Mouse (Mus musculus) right cerebral cortex, postnatal 25 days (tissue): Measurements from ENCODE around the gene Ppp1r2.
"Not testable (repeated sequence)": the region's sequence is repeated elsewhere in the genome, so short reads cannot be mapped to it uniquely, and the experiment has no call there.

Experiments used
- DNase-seq: peaks from one replicate; pipeline ENCODE4 v3.0.0; 2022

Gene Ppp1r2

DNA sequence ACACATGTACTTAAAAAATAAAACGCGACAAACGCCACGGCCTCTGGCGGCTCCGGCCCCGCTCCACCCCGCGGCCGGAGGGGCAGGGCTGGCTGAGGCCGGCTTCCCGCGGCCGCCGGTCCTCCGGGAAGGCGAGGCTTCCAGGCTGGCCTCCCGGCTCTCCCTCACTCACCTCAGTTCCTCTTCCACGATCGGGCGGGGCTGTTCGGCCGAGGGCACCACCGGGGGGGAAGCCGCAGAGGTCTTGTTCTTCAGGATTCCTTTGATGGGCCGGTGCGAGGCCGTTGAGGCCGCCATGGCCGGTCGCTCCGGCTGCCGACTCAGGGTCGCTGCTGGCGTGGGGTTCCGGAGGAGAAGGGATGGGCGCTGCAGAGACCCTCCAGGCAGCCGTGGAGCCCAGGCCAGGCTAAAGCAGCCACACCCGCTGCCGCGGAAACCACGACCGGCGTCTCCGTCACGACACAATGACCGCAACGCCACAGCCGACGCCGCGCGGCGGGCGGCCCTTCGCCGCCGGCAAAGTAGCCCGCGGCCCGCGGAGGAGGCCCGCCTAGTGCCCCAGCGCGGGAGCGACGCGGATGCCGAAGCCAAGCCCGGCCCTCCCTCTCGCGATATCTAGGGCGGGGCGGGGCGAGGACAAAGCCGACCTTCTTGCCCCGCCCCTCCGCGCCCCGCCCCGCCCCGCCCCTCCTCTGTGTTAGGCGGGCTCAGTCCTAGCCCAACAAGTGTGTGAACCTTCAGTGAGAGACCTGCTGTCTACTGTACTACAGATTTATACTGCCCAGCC, at the start of gene Ppp1r2:
TSS of gene Ppp1r2 (minus strand) at position 604 of the 787 bp plus-strand sequence.
- peak; percentile 89 for DNase-seq

DNA sequence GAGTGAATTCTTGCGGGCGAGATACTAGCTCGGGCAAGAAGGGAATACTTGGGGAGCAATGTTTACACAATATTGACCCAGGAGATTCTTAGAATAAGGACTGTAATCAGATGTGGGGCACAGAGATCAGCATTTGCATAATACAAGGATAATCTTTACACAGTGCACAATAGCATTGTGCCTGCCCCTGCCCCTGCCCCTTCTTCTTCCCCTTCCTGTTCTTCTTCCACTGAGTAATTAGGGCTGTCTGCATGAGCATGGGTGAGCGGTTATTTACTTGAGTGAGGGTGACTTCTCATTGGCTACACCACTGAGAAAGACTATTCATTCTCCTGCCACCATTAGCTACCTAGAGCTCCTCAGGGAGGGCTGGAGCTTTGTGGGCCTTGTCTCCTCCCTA, 46.4 kb upstream of the Ppp1r2 start:
- DNase-seq: no peak

GRCm38 (mm10) chr16:31320954-31321353, 45.9 kb upstream of the Ppp1r2 start:
- DNase-seq: no peak

- DNase-seq: not testable (repeated sequence)
Observed at GRCm38 (mm10) chr16:31319723-31320122, 44.6 kb upstream of the Ppp1r2 start.

DNA sequence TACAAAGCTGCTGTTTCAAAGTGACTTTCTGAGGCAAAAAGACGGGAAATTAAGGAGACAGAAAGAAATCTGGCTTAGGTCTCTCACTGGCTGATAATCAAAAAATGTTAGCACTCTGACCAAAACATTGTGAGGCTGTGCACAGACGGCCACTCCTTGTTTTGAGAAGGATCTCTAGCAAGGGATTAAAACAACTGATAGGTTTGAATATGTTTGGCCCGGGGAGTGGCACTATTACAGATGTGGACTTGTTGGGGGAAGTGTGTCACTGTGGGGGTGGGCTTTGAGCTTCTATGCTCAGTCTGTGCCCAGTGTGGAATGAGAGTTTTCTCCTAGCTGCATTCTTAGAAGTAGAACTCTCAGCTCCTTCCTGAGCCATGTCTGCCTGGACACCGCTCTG, 44.2 kb upstream of the Ppp1r2 start:
- no peak for DNase-seq

GRCm38 (mm10) chr16:31318418-31318817, 43.3 kb upstream of the Ppp1r2 start:
- no peak for DNase-seq

- not testable (repeated sequence) for DNase-seq
Observed at GRCm38 (mm10) chr16:31316246-31317143, 41.4 kb upstream of the Ppp1r2 start.

GRCm38 (mm10) chr16:31315294-31315693, 40.2 kb upstream of the Ppp1r2 start:
- no peak for DNase-seq

DNA sequence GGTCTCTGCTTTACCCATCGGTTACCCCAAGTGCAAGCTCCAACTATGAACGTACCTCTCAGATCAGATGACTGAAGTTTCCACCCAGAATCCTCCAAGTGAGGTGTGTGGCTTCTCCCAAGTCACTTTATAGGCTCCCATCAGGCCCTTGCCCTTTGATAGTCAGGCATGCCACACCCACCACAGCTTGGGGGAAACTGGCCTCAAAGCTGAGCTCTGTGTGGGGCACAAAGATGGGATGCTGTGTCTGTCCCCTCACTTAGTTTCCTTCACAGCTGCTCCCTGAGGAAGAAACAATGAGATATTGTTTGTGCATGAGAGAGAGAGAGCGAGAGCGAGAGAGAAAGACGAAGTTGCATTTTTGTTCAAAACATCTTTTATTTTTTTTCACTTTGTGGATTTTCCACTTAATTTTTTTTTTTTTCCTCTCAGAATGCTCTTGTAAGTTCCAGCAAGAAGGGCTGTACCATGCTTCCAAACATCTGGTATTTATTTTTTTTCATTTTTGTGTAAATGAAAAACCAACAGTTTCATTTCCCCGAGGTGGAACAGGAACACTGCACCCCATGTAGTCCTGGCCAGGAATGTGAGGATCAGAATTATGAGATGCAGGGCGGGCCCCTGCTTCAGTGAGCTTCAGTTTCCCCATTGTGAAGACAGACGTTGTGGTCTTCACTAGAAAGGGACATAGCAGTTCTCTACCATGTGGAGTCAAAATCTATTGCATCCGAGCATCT, 39.6 kb upstream of the Ppp1r2 start, which contains the start of gene Apod:
TSS of gene Apod (minus strand) at position 312 of the 737 bp plus-strand sequence.
- no peak for DNase-seq

- no peak for DNase-seq
Observed at GRCm38 (mm10) chr16:31313611-31314010, 38.5 kb upstream of the Ppp1r2 start.

DNA sequence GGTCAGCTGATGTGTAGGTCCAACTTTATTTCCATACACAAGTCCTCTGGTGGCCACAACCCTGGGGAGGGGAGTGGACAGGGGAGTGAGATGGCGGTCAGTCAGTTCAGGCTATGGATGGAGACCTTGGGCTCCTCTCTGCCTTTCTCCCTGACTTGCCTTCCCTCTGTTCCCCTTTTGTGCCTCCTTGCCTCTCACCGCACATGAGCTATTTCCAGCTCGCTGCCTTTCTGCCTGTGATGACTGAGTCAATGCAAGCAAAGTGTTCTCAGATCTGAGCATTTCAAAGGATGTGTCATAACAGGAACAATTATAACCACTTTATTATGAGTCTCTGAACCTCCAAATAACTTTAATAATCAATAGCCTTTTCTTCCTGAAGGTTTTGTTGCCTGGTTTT, 37.2 kb upstream of the Ppp1r2 start:
- peak; percentile 24 for DNase-seq

DNA sequence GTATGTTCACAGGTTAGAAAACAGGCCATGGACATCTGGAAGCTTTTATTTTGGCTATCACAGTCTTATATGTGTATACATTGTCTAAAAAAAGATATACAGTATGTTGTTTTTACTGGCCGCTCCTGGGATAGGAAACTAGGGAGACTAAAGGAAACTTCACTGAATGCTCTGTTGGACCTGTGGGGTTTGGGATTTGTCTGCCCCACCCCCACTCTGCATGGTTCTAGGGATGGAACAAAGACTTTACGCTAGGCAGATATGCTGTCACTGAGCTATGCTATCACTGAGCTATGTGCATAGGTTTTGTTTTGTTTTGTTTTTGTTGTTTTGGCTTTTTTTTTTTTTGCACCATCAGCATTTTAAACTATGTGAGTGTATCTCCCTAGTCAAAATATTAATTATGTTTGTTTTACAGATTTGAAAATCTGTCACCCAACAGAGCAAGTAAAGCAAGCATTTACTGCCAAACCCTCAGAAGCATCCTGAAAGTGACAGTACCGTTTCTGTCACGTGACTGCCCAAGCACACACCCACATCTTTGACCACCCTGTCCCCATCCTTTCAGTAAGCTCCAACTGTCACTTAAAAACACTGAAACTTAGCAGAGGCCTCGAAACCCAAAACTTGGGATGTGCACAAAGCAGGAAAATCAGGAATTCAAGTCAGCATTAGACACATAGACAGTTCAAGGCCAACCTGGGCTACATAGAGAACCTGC, 30.3 kb upstream of the Ppp1r2 start:
- no peak for DNase-seq

GRCm38 (mm10) chr16:31303276-31303675, 28.2 kb upstream of the Ppp1r2 start:
- DNase-seq: no peak

GRCm38 (mm10) chr16:31300883-31301532, 25.9 kb upstream of the Ppp1r2 start:
- DNase-seq: no peak

DNA sequence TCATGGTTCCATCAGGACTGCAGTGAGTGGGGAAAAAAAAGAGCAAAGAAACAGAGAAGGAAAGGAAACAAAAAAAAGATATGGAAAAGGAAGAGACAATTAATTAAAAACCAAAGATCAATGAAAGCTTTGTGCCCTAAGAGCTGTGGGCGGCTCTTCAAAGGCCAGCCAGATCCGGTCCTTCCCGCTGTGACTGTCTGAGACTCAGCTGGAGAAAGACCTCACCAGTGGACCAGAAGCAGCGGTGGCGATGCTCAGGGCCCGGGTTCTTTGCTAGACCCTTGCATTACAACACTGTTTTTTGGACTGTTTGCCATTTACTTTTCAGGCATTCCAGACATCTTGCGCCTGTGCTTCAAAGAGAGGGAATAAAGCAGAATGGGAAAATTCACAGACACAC, 25.4 kb upstream of the Ppp1r2 start:
- no peak for DNase-seq

GRCm38 (mm10) chr16:31299960-31300353, 24.9 kb upstream of the Ppp1r2 start:
- DNase-seq: no peak

DNA sequence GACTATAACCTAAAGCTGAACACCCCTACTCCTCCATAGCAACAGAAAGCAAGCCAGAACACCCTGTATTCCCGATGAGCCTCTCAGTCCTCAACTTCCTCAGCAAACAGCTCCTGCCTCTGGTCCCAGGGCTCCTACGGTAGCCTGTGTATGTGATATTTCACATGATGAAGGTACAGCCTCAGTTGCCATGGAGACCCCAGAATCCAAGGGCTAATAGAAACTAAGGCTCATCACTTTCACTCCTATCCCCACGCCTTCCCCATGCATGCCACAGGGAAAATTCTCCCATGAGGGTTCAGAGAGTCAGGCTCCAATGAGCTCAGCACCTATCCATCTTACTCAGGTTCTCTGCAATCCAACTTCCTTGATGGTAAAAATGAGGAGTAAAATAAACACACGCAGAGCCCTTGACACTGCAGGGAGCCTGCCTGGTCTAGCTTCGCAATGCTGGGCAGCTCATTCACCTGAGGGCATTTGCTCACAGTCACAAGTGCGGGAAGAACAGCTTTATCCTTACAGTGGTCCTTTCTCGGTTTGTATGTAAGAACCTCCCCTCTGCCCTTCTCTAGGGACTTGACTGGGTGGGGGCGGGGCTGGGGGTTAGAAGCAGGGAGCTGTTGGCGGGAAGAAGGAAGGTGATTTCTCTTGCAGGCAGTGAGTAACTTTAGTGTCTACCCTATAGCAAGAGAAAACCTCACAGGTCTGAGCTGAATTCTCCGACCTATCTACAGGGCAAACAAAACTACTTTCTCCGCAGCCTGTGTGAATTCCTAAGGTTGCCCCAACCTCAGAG, 24.3 kb upstream of the Ppp1r2 start:
- DNase-seq: no peak

- DNase-seq: no peak
Observed at GRCm38 (mm10) chr16:31297113-31297512, 22.0 kb upstream of the Ppp1r2 start.

- no peak for DNase-seq
Observed at GRCm38 (mm10) chr16:31293761-31294160, 18.7 kb upstream of the Ppp1r2 start.

DNA sequence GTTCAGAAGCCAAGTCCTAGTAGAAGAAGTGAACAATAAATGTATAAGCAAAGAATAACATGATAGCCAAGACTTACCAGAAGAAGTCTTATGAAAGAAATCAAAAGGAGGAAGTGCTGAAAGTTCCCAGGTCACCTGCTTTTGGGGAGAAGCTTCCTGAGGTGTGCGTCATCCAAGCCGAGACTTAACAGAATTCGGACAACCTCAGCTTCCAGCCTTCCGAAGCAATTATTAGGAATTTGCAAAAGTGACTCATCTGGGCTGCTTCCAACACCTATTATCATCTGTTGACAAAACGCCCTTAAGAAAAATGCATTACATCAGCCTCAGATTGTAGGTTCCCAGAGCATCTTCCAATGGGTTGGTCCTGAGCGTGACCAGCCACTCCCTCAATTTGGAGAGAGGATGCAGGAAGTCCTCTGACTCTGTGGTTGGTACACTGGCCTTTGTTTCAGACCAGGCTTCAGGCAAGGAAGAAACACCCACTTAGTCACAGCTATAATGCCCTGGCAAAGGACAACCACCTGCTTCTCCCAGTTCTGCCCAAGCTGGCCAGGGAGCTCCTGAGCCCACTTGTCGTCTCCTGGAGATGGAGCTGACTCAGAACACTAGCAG, 15.8 kb upstream of the Ppp1r2 start:
- no peak for DNase-seq

GRCm38 (mm10) chr16:31290281-31290680, 15.2 kb upstream of the Ppp1r2 start:
- peak; percentile 67 for DNase-seq
